Mouse (Mus musculus) myocyte (in vitro differentiated cells): ENCODE results near the gene Hexim2.

Experiments
- CEBPB ChIP-seq: IDR thresholded peaks from 2 replicates; pipeline ENCODE4 v1.6.1; 2011; ENCODE audit warnings: mild to moderate bottlenecking, moderate library complexity; ENCODE audit not compliant: poor library complexity, insufficient read depth, severe bottlenecking
- E2F4 ChIP-seq: IDR thresholded peaks from one replicate; pipeline ENCODE4 v1.6.1; 2011; ENCODE audit warnings: mild to moderate bottlenecking, control low read depth, moderate library complexity; ENCODE audit not compliant: insufficient read depth
- MAX ChIP-seq: IDR thresholded peaks from one replicate; pipeline ENCODE4 v1.6.1; 2011; ENCODE audit warnings: low read depth, mild to moderate bottlenecking, control low read depth
- MYOD1 ChIP-seq, 3 experiments: IDR thresholded peaks; one replicate each; pipeline ENCODE4 v1.6.1; 2011; ENCODE audit warnings: control low read depth in 2 of 3, low read depth in 2 of 3, mild to moderate bottlenecking in 2 of 3, moderate library complexity in 1 of 3; ENCODE audit not compliant: insufficient read length in 2 of 3, control insufficient read depth in 1 of 3
- MYOG ChIP-seq, 3 experiments: IDR thresholded peaks; one replicate each; pipeline ENCODE4 v1.6.1; 2011; ENCODE audit warnings: control low read depth in 2 of 3, low read depth in 2 of 3, mild to moderate bottlenecking in 2 of 3; ENCODE audit not compliant: insufficient read length in 2 of 3, control insufficient read depth in 1 of 3, insufficient read depth in 1 of 3
- POLR2A ChIP-seq: IDR thresholded peaks from one replicate; pipeline ENCODE4 v1.6.1; 2011; ENCODE audit warnings: low read depth, mild to moderate bottlenecking, control low read depth, moderate library complexity; ENCODE audit not compliant: insufficient read length
- POLR2AphosphoS2 ChIP-seq: IDR thresholded peaks from one replicate; pipeline ENCODE4 v1.6.1; 2011; ENCODE audit warnings: low read depth, control low read depth; ENCODE audit not compliant: insufficient read length
- SRF ChIP-seq: IDR thresholded peaks from one replicate; pipeline ENCODE4 v1.6.1; 2011; ENCODE audit warnings: low read depth; ENCODE audit not compliant: control insufficient read depth, insufficient read length
- TCF12 ChIP-seq: IDR thresholded peaks from one replicate; pipeline ENCODE4 v1.6.1; 2011; ENCODE audit warnings: mild to moderate bottlenecking, control low read depth; ENCODE audit not compliant: poor library complexity, insufficient read depth, severe bottlenecking
- USF1 ChIP-seq: IDR thresholded peaks from one replicate; pipeline ENCODE4 v1.6.1; 2011; ENCODE audit warnings: low read depth, mild to moderate bottlenecking, control low read depth, moderate library complexity

GRCm38 (mm10) chr11:103174891-103175391, 42.7 kb downstream of the Hexim2 start:
- no peak for TF ChIP-seq CEBPB
- TF ChIP-seq POLR2A: no peak
- TF ChIP-seq MAX: no peak
- no peak for TF ChIP-seq TCF12
- no peak for TF ChIP-seq USF1
- TF ChIP-seq MYOD1 (IDR thresholded peaks at IDR 0.05; ENCODE audit: control insufficient read depth in 1 of 3, insufficient read length in 2 of 3, low read depth in 2 of 3): peak in 1 of 3 experiments; percentile 14
- no peak for TF ChIP-seq POLR2AphosphoS2
- TF ChIP-seq SRF: no peak
- TF ChIP-seq E2F4: no peak
- TF ChIP-seq MYOG (IDR thresholded peaks at IDR 0.05; ENCODE audit: control insufficient read depth in 1 of 3, insufficient read depth in 1 of 3, insufficient read length in 2 of 3, low read depth in 2 of 3): no peak
